Mouse (Mus musculus): ENCODE data around the gene Serinc1. TPM values are rescaled to one million over a fixed set of nuclear protein-coding genes. Genes with fewer than 3 reads are reported as not detected.

Gene Serinc1
- polyA plus RNA-seq, 1 experiment from 2014 or later: 168 TPM

DNA sequence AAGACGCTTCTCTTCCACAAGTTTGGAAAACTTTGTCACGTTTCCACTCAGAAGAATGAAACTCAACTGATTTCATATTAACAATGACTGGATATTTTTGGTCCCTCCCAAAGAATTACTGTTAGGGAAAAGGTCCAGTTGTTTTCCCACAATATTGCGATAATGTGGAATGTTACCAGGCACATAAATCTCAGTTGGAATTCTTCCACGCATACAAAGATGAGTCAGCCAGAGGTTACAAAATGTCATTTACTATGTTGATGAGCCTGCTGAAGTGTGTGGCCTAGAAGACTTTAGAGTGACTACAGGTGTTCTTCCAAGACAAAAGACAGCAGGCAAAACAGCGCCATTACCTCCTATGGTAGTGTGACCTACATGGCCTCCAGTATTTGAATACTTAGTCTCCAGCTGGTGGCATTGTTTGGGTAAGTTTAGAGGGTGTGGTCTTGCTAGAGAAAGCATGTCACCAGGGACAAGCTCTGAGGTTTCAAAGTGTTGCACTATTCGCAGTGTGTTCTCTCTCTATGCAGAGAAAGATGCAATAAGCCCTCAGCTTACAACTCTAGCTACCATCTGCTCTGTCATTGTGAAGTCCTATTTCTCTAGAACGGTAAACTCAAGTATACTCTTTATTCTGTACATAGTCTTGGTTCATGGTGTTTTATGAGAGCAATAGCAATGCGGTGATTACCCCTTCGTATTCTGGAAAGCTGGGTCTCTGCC, 55.0 kb downstream of the Serinc1 start:
- WGBS: 77% methylated on average over 9 of the region's 9 CpGs
- Histone ChIP-seq H3K27me3 (no peaks in the 10 kb centered on the region), H3K4me2 (replicated peaks) (no peak overlapping the region), H3K9ac (no peak overlapping the region), H3K9me3 (no peaks in the 10 kb centered on the region), H3K27ac (no peak overlapping the region), H3K36me3 (no peaks in the 10 kb centered on the region), H3K4me3 (no peak overlapping the region), H3K4me1 (no peaks in the 10 kb centered on the region)
- no peak for ATAC-seq (ENCODE audit: insufficient number of reproducible peaks, insufficient read depth, low FRiP score, low TSS enrichment)

Other genes with a start within 250 kb of the Serinc1 start
- 45.1 and 48.8 TPM in 2 replicates for gene Hsf2, start 46.1 kb downstream of the Serinc1 start, polyA plus RNA-seq (2016; fragmentation: Nextera tagmentation; extraction: Ambion mirVana)
- gene Pkib, start 99.5 kb upstream of the Serinc1 start, polyA plus RNA-seq (2016; fragmentation: Nextera tagmentation; extraction: Ambion mirVana): 0.80 and 0.84 TPM in 2 replicates